Mouse (Mus musculus) kidney, postnatal 10 days (tissue): ENCODE data around the gene Tmem256.

Experiments
- DNase-seq: peaks from one replicate; pipeline ENCODE4 v3.0.0; 2021; ENCODE audit warnings: mixed read lengths

The Tmem256 gene

GRCm38 (mm10) chr11:69816520-69816919 is 21.8 kb upstream of the Tmem256 start:
- DNase-seq: no peak

DNA sequence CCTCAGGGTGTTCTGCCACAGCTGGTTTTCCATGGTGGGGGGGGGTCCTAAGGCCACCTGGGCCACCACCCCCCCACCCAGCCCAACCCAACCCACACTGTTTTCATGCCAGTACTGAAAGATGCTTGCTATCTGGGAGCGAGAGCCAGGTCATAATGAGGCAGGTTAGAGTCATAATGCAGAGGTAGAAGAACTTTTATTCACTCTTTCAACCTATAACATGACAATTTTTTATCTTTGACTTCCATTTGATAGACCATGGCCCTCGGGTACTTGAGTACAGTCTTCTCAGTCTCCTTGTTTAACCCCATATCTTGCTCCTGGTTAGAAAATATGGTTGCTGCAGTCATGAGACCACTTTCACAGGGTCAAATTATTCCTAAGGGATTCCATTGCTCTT is 19.9 kb upstream of the Tmem256 start, which contains the start of gene Spem2:
Gene Spem2 (minus strand): TSS at position 101 of the 400 bp plus-strand sequence.
- DNase-seq: no peak

DNA sequence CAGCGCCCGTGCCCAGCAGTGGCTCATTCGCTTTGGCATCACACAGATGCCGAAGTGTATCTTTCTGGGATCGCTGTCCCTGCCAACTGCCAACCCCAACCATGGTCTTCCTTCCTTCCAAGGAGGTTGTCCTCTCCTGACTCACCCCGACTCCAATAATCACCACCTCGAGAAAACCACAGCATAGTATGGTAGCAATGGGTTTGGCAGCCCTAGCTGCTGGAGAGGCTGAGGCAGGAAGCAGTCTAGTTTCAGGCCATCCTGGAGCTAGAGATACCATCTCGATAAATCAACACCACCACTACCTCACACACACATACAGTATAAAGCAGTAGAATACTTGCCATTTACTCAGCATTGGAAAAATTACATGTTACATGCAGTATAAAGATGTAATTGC is 19.4 kb upstream of the Tmem256 start:
- DNase-seq: no peak

DNA sequence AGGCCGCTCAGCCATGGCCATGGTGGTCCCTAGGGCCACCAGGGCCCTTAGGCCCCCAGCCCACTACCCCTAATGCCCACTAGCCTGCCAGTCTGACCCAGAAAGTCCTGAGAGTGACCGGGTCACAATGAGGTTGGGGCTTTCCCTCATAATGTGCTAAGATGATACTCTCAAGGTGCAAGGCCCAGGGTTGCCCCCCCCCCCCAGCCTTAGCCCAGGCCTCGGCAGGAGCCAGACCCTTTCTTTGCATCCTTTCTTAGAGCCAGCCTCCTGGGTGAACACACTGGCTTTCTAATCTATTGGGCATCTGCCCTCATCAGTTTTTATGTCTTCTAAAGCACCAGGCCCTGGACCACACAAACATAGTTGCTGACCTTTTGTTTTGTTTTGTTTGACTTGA is 16.2 kb upstream of the Tmem256 start, which contains the start of gene Spem1:
Gene Spem1 (minus strand): TSS at position 101 of the 400 bp plus-strand sequence.
- no peak for DNase-seq

GRCm38 (mm10) chr11:69823456-69823855 is 14.9 kb upstream of the Tmem256 start:
- DNase-seq: no peak

- DNase-seq: no peak
Measured at GRCm38 (mm10) chr11:69828832-69829231, 9.5 kb upstream of the Tmem256 start.

GRCm38 (mm10) chr11:69833554-69833953 is 4.8 kb upstream of the Tmem256 start:
- DNase-seq: no peak

DNA sequence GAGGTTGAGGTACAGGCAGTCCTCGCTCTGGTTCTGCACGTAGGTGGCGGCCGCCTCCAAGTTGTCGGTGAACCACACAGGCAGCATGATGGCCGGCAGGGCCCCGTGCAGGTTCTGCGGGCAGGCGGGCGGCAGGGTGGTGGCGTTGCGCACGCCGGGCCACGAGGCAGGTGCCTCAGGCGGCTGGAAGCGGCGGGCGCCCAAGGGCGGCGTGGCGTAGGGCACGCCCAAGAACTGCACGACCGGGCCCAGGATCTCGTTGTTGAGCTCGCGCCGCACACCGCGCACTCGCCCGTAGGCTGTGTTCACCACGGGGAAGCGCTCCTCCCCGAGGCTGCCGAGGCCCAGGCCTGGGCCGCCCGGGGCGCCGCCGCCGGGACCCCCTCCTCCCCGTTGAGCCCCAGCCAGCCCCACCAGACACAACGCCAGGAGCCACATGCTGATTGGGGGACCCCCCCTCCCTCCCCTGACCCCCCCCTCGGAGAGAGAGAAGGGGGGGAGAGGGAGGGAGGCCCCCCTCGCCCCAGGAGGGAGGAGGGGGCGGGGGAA is 4.2 kb upstream of the Tmem256 start:
- peak; percentile 60 for DNase-seq

GRCm38 (mm10) chr11:69835326-69835965 is 2.9 kb upstream of the Tmem256 start:
- DNase-seq: no peak

- DNase-seq: no peak
Measured at GRCm38 (mm10) chr11:69835966-69836335, 2.4 kb upstream of the Tmem256 start.

DNA sequence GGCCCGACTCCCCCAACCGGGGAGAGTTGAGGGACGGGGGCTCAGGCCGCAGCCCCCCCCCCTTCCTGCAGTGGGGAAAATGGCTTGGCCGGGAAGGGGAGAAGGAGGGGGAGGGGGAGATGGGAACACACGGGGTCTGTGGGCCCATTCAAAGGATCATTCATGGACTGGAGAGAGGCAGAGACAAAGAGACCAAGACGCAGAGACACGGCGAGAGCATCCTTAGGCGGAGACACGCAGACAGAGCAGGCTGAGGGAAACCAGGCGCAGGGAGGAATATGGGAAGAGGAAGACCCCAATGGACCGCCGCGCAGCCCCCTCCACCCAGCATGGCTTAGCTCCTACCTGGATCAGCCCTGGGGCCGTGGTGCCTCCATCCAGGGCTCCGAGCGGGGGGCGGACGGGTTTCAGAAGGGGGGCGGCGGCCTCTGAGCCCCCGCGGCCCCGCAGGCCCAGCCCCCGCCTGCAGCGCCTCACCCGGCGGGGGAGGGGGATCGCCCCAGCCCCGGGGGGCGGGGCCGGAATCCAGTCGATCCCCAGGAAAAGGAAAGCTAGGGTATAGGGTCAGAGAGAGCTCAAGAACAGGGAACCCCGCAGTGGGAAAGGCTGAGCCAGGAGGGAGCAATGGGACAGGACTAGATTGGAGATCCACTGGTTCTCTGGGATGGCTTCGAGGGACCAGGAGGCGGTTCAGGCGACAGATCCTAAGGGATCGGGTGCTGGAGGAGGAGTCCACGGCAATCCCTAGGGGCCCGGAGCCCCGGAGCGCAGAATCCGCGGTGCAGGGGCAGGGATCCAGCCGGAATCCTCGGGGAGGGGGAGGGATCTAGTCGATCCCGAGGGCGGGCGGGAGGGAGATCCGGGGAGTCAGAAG is 1.4 kb upstream of the Tmem256 start:
- DNase-seq: peak; percentile 63

- no peak for DNase-seq
Measured at GRCm38 (mm10) chr11:69837604-69837951, 736 bp upstream of the Tmem256 start, which contains the start of gene Nlgn2. Gene Nlgn2 (minus strand): TSS chr11:69837784.

DNA sequence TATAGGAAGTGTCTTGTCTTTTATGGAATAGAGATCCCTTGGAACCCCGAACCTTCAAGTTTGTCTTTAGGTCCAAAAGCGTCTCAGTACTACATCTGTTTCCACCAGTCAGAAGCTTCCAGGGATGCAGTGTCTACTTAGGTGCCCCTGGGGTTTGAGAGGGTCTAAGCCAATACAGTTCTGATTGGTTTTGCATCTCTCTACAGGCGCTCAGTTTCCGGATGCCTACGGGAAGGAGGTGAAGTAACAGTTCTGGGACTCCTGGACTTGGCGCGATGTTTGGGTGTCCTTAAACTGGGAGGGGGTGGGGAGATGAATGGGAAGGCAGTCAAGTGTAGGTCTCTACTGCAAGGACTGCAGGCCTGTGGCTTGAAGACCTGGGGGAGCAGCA is 395 bp downstream of the Tmem256 start:
- peak; percentile 45 for DNase-seq

GRCm38 (mm10) chr11:69846198-69846680 is 7.9 kb downstream of the Tmem256 start, which contains the start of gene Plscr3:
Gene Plscr3 (plus strand): TSS chr11:69846376.
- DNase-seq: peak; percentile 97

- DNase-seq: peak; percentile 58
Measured at GRCm38 (mm10) chr11:69846738-69847688, 8.7 kb downstream of the Tmem256 start.

DNA sequence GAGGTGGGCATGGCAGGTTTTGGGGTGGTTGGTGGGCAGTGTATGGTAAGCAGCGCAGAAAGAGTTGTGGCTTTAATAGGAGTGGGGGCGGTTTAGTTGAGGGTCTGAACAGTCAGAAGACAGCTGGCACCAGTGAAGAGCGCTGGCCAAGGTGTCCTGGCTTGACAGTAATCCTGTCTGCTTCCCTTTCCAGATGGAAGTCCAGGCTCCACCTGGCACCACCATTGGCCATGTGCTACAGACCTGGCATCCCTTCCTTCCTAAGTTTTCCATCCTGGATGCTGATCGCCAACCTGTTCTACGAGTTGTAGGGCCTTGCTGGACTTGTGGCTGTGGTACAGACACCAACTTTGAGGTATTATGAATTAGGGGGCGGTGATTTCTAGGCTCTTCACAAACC is 9.7 kb downstream of the Tmem256 start:
- DNase-seq: no peak

DNA sequence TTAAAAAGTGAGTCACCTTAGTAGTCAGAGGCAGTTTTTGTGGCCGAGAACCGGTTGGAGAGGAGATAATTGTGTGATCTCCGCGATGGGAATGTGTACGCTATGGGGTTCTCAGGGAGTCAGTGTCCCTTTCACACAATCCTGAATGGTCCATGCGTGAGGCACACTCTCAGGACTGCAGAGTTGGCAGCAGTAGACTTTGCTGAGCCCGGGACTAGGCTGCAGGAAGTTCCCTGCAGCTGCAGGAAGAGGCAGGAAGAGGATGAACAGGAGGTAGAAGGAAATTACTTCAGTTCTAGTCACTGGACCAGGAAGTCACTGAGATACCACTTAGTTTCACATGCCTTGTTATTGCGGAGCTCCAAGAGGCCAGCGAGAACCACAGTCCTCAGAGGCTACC is 10.8 kb downstream of the Tmem256 start:
- DNase-seq: no peak

GRCm38 (mm10) chr11:69849884-69850283 is 11.6 kb downstream of the Tmem256 start:
- no peak for DNase-seq

DNA sequence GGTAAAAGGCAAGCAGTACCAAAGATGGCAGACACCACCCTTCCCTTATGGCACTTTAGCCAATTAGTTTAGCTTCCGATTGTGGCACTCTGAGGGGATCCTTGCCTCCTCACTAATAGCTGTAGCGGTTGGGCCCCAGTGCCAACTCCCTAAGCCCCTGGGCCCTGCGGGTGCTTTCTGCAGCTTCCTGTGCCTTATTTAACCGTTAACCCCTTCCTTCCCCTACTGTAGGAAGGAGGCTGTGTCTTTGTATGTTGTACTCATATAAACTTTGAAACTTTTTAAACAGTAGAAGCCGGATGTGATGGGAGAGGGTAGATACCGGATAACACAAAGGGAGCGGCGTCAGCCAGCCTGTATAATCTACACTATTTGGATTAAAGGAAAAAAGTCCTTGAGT is 12.4 kb downstream of the Tmem256 start:
- DNase-seq: no peak

GRCm38 (mm10) chr11:69853994-69854393 is 15.7 kb downstream of the Tmem256 start:
- peak; percentile 47 for DNase-seq

DNA sequence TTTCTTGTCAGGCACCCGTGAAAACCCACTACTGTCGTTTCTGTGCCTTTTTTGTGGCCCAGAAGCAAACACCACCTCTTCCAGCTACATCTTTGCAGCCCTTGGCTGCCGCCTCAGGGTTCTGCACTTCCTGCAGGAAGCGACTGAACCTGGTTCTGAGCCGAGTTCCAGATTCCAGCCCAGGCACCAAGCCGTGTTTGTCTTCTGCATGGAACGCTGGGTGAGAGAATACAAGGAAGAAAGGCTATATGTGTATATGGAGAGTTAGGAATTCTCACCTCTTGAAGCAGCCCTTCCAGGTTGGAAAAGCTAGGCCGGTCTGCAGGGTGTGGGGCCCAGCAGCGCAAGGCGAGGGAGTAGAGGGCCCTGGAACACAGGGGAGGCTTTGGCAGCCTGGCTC is 16.4 kb downstream of the Tmem256 start:
- DNase-seq: no peak

DNA sequence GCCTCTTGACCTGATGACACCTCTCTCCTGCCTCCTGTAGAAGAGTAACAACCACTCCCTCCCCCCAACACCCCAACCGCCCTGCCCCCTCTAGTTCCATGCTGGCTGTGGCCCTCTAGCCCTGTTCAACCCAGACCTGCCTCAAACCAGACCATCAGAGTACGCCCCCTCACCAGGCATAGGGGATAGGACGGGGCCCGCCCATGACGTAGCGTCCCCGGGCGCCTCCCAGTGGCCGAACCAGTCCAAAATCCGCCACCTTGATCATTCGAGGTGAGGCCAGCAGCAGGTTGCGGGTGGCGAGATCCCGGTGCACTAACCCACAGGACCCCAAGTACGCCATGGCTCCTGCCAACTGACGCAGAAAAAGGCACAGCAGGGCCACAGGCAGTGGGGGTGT is 17.0 kb downstream of the Tmem256 start:
- DNase-seq: peak; percentile 65
